Mouse (Mus musculus) testis, adult 2 months (tissue): ENCODE results near the gene Mettl1.

ENCODE experiments used
- CTCF ChIP-seq: fragments of 200-500 bp; IDR thresholded peaks from 2 replicates; pipeline ENCODE4 v1.5.1; 2012; ENCODE audit warnings: low read depth, mild to moderate bottlenecking, inconsistent platforms, low read length, moderate library complexity; ENCODE audit not compliant: control insufficient read depth, insufficient read depth, insufficient replicate concordance
- POLR2A ChIP-seq: fragments of 200-500 bp; IDR thresholded peaks from 2 replicates; pipeline ENCODE4 v1.6.1; 2012; ENCODE audit warnings: low read depth, mild to moderate bottlenecking, inconsistent platforms, low read length, moderate library complexity; ENCODE audit not compliant: control insufficient read depth

DNA sequence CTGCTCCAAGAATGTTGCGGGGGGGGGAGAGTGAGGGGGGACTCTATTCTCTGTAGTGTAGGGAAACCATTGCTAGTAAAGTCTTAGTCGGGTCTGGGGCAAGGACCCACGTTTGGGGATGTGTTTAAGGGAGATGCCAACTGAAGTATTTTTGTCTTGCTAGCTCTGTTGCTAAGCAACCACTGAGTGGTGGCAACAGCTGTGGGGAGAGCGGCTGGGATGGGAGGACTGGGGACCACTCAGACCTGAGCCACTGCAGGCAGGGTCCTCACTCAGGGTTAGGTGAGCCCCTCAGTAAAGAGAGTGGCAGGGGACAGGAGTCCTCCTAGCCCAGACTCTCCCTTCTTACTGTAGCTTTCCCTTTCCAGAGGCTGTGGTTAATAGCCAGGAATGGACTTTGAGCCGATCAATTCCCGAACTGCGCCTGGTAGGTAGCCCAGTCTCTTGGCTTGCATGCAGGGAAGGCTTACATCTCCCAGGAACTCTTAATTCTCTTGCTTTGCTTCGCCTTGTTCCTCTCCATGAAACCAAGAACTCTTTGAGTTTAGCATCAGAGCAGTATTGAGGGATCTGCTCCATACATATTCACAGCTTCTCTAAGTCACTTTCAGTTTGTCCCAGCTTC lies 40.9 kb downstream of the Mettl1 start:
- TF ChIP-seq POLR2A (no peak), CTCF (no peak)
